Mouse (Mus musculus) cerebellum, postnatal 14 days (tissue): ENCODE data around the gene Cep97.
"Not testable (repeated sequence)": the region's sequence is repeated elsewhere in the genome, so short reads cannot be mapped to it uniquely, and the experiment has no call there.

Source experiments
- DNase-seq, 2 experiments: peaks; one replicate each; pipeline ENCODE4 v3.0.0; 2021; ENCODE audit warnings: mixed read lengths in 2 of 2

Gene Cep97

DNA sequence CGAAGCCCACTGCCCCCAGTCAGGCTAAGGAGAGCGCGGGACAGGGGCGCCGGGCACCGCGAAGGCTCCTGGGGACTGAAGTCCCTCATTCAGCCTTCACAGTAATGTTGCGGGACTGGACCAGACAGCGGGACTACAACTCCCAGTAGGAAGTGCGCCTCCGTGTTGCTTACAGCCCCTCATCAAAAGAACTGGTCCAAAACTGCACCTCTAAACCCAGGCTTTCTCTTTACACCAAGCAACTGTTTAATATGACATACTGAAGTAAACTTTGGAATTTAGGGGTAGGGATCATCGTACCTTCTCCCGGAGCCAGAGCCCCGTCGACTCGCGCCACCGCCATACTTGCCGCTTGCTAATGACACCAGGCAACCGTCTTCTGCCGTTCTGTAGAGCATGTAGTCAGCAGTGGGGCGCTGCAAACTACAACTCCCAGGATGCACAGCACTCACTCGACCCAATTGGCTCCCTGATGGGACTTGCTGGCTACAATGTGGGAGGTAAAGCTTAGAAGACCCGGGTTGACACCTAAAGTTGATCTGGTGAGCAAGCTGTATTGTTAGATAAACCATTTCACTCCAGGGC, at the start of gene Cep97:
Gene Cep97 (minus strand): TSS at position 403 of the 585 bp plus-strand sequence.
- DNase-seq, result peak; percentile 88 to 93

DNA sequence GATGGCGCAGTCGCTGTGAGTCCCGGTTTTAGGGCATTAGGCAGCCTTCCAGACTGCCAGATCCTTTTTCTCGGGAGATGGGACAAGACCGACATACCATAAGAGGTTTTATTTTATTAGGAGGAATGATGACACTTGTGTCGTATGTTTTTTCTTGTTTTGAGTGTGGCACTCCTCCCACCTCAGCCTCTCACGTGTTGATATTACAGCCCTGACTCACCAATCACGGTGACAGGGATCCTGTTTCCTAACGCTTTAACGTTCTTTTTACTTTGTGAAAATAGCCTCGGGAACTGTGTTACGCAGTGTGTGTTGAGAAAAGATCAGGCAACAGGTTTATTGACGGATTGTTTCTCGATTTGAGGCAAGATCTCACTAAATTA, 40.2 kb upstream of the Cep97 start:
- DNase-seq, result no peak

DNA sequence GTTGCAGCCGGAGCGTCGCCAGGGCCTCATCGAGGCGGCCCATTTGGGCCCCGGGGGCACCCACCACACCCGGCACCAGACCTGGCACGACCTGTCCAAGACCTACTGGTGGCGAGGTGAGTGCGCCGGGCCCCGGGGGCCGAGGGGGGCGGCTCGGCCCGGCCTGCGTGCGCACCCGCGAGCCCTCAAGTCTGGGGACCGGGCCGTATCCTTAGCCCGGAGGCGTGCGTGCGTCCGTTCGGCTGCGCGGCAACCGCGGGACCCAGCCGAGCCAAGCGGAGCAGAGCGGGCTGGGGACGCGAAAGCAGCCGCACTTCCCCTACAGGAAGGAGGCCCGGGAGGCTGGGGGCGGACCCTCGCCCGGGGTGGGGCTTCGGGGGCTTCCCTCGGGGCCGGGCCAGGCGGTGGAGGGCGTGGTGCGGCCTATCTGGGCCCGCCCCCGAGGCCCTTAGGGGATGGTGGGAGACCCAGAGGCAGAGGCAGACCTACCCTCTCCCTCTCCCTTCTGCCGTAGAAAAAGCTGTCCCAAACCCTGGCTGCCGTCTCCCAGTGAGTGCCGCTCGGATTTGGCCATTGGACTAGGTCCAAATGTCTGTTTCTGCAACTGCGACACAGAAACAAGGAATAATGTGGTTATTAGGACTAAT, 39.7 kb upstream of the Cep97 start:
- peak; percentile 82 to 83 for DNase-seq

DNA sequence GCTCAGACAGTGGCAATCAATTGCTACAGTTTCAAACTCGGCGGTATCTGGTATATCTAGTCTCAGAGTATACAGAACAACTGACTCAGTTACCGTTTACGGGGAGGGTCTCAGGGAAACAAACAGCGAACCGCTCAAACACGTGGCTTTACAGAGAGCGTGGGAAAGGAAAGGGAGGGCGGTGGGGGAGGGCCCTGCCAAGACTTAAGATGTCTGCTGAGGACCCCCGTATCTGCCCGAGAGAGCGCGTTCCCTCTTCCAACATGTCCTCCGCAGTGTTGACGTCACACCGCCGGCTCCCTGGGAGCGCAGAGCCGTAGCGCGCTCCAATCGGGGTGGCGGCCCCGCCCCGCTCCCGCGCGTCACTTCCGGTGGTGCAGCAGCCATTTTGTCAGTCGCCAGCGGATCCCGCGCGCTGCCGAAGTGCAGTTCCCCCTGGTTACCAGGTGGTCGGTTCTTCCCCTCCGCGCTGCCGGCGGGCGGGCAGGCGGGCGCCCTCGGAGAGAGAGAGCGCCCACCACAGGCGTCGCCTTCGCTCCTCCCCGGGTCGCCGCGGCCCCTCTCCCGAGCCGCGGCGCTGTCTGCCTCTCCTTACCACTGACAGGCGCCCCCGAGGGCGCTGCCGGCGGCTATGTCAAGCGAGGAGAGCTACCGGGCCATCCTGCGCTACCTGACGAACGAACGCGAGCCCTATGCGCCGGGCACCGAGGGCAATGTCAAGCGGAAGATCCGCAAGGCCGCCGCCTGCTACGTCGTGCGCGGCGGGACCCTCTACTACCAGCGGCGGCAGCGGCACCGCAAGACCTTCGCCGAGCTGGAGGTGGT, 39.0 kb upstream of the Cep97 start, which contains the start of gene Zbtb11:
Gene Zbtb11 (plus strand): TSS at position 453 of the 825 bp plus-strand sequence.
- peak; percentile 100 for DNase-seq

DNA sequence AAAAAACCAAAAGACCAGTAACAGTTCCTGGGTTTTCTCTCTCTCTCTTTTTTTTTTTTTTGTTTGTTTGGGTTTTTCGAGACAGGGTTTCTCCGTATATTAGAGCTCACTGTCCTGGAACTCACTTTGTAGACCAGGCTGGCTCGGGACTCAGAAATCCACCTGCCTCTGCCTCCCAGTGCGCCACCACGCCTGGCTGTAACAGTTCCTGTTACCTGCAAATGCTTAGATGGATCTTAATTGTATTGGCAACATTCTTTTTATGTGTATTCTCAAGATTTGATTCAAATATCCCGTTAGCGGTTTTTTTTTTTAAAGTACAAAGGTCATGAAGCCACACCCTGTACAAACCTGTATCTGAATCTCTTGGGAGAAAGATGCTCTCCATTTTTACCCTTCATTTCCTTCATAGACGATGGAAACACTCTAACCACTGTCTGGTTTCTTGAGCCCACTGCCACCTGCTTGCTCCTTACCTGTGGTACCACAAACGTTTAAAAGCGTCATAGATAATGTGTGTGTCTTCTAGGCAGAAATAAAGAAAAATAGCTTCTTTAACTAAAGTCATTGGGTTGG, 38.1 kb upstream of the Cep97 start:
- peak in 1 of 2 experiments; percentile 18 for DNase-seq

DNA sequence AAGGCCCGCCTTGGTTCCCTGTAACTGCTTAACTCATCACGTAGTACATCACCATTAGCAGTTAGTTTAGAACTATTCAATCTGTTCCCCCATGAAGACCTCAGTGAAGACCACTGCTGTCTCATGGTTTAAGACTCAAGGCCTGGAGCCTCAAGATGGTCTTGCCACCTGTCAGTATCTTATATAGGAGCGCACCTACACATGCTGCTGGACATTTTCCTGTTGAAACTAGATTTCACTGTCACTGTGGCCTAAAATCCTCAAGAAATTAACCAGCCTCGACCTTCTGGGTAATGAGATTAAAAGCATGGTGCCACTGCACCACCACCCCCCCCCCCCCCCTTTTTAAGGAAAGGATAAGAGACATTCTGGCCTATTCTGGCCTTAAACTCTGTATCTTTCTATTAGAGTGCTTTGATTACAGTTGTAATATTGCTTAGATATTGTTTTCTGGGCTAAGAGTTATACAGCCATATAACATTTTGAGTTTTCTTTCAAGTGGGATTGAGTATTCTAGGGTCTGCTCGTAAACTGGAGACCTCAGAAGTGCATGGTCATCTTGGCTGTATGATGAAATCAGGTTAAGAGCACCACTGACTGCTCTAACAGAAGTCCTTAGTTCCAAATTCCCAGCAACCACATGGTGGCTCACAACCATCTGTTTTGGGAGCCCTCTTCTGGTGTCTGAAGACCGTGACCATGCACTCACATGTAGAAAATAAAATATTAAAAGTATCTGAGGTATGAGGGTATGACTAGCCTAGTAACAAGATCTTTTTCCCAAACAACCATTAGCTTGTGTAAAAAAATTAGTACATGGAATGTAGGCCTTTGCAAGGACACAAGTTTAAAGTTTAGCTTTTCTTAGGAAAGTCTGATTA, 37.3 kb upstream of the Cep97 start:
- DNase-seq, result no peak

DNA sequence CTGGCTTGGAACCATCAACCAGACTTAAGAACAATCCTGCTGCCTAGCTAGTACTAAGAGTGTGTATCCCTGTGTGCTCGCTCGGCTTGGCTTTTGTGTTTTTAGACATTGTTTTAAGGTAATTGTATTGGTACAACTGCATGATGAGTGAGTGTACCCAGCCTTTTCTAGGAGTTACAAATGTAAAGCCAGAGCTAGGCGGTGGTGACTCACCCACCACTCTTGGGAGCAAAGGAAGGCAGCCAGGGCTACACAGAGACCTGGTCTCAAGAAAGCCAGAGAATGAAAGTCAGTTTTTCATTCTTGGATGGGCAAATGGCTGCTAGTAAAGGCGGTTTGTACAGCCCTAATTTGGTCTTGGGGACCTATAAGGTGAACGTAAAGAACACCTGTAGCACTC, 35.8 kb upstream of the Cep97 start:
- no peak for DNase-seq

DNA sequence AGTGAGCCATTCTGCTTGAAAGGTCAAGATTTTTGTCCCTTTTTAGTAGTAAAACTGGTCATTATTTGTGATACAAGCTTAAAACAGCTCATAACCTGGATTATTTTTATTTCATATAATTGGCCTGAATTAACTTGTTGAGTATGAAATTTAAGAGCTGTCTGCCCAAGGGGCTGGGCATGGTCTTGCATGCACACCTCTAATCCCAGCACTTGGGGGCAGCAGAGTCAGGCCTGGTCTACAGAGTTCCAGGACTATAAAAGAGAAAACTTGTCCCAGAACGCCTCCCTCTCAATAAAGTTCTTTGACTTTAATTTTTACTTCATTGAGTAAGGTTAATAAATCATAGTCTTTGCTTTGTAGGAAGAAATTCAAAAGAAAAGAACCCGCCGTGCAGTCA, 34.5 kb upstream of the Cep97 start:
- peak; percentile 52 to 67 for DNase-seq

DNA sequence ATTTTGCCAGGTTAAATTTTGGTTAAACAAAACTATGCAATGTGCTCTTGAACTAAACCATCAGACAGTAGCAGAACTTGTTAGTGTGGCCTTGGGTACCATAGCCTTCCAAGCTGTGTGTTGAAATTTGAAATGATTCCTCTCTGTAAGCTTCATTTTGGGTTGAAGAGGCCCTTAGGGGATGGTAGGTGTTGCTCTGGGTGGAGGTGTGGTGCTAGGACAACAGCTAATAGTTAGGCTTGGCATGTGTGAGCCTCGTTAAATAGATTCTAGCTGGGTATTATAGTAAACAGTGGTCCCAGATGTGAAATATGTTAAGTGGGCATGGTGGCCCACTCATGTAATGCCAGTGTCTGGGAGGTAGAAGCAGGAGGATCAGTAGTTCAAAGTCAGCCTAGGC, 32.6 kb upstream of the Cep97 start:
- no peak for DNase-seq

DNA sequence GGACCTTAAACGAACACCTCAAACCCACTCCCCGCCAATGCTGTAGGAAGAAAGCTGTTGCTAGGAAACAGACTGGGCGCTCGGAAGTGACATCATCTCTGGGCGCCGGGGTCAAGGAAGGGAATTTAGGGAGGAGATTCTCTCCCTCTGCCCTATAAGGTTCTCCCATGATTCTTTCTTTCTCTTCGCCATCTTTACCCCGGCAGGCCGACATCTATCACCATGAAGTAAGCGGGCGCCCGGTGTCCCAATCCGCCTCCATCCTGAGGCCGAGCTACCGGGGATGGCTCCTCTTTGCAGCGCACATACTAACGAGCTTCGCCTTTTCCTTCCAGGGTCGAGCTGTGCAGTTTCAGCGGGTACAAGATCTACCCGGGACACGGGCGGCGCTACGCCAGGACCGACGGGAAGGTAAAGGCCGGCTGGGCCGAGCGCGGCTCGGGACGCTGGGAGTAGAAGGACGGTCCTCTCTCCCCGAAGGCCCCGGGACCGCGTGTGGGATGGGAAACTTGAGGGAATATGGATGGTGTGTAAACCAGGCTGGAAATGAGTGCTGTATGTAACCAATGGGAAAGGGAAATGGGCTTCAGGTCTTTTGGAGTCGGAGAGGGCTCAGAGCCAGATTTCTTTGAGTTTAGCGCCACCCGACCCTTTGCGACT, 31.7 kb upstream of the Cep97 start, which contains the start of gene Rpl24:
Gene Rpl24 (plus strand): TSS at position 64 of the 660 bp plus-strand sequence.
- DNase-seq, result peak; percentile 97

DNA sequence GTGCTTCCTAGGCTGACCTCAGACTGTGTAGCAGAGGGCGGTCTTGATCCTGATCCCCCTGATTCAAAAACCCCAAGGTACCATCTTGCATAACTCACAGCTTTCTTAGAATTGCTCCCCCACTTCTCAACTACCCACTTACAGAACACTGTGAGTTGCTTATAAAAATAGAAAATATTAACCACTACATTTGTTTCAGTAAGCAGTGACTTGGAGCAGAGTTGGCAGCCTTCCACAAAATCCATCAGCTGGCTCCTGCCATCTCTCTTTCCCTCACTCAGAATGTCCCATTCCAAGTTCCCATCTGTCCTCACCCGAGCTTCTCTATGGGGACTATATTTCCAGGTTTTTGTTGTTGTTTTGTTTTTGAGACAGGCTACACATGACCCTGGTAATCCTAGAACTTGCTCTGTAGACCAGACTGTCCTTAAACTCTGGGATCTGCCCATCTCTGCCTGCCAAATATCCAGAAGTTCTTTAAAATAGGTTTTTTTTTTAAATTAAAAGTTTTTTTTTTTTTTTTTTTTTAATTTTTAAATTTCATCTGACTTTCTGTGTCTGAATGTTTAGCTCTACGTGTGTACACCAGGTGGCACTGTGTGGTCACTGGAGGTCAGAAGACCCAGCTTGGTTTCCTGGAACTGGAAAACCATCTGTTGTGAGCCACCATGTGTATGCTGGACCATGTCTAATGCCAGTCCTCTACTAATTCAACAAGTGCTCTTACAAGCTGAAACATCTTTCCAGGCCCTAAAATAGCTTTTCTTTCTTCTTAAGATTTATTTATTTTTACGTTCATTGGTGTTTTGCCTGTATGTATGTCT, 29.7 kb upstream of the Cep97 start:
- peak; percentile 43 to 48 for DNase-seq

DNA sequence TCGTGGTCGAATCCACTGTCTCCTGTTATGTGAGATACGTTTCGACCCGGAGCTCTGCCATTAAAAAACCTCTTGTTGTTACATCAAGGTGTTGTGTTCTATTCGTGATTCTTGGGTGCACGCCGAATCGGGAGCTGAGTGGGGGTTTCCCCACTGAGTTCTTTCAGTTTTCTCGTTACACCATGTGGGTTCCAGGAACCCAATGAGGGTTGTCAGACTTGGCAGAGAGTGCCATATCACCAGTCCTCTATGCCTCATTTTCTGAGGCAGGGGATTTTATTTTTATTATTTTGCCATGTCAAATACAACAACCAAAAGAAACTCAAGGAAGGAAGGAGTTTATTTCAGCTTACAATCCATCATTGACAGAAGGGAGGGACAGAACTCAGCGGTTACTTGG, 28.4 kb upstream of the Cep97 start:
- not testable (repeated sequence) for DNase-seq

DNA sequence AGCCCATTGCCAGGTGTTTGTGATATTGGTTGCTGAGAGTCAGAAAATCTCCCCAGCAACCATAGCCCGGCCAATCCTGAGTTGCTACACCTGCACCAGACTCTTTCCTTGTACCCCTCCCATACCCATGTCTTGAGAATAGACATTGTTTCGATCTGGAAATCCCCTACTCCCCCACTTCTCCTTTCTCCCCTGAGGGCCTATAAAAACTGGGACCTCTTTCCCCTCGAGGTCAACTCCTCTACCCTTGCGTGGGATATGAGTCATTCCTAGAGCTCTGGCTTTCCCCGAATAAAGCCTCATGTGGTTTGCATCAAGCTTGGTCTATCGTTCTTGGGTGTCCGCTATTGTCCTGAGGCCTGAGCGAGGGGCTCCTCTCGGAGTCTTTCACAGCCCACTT, 19.5 kb upstream of the Cep97 start:
- DNase-seq, result not testable (repeated sequence)

DNA sequence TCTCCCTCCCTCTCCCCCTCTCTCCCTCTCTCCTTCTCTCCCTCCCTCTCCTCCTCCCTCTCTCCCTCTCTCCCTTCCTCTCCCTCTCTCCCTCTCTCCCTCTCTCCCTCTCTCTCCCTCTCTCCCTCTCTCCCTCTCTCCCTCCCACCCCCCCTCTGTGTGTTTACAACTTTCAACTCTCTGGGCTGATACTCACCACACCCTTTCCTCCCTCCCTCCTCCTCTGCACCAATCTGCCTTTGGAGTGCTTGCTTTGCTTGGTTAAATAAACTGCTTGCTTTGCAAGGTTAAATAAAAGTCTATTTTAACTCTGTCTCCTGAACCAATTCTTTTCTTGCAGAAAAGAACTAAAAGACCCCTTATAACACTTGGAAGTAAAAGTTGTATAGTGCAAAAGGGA, 18.1 kb upstream of the Cep97 start:
- DNase-seq, result no peak

DNA sequence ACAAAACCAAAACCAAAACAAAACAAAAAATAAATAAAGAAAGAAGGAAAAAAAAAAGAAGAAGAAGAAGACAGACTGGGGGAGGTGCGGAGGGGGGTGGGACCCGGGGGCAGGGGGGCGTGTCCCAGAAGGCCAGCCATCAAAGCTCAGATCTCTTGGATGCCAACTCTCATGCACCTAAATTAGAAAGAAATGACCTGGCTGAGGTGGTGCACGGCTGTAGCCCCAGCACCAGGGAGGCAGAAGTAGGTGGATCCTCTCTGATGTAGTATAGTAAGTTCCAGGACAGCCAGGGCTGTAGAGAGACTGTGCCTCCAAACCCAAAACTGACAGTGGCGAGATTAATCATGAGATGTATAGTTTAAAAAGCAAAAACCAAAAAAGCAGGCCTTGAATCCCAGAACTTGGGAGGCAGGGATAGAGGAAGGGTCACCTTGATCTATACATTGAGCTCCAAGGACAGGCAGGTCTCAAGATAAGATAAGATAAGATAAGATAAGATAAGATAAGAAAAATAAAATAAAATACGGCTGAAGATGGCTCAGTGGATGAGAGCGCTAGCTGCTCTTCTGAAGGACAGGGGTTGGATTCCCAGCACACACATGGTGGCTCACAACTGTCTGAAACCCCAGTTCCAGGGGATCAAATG, 17.1 kb upstream of the Cep97 start:
- DNase-seq, result no peak

DNA sequence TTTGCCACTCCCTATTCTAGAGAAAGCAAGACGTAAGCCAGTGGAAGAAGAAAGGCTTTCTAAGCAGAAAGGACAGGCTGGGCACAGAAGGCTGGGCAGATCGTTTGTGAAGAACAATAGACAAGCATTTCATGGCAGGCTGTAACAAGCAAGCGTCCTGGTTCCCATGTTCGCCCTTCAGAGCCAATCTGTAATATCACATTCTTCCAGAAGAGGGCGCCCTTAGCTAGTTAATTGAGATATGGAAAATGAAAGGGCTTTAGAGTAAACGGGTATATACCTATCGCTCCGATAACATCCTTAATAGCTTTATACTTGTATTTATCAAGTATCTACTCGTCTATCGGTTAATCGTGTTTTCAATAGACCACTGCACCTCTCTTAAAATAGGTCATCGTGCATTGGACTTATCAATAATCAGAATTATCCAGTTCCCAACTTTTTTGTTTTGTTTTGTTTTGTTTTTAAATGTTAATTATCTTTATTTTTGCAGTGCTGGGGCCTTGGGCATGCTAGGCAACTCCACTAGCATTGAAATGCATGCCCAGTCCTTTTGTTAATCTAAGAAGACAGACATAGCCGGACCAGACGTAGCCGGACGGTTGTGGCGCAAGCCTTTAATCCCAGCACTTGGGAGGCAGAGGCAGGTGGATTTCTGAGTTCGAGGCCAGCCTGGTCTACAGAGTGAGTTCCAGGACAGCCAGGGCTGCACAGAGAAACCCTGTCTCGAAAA, 16.5 kb upstream of the Cep97 start:
- peak; percentile 88 to 90 for DNase-seq

DNA sequence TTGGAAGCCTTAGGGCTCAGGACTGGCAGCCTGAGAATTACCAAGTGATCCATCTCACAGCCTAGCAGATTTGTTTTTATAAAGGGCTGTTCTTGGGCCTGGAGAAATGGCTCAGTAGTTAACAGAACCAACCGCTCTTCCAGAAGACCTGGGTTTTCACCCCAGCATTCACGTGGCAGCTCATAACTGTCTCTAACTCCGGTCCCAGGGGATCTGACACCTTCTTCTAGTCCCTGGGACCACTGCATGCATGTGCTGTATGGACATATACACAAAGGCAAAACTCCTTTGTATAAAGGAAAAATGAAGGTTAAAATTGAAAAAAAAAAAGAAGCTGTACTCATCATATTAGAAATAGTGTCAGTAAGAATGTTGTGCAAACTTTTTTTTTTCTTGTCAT, 15.8 kb upstream of the Cep97 start:
- no peak for DNase-seq

DNA sequence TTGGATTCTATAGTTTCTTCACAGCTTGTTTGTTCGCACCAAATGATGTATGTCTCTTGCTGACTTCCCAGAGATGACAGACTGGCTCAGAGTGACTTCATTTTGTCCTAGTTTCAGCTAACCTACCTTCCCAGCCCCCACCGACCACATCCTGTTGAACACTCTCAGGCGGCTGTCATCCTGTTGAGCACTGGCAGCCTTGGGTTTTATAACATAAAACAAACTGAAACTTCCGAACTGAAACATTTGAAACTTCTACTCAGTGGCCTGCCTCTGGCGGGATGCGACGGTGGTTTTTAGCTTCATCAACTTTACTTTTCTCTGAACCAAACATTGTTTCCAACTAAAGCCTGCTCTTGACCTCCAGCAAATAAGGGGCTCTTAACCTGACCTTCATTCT, 14.3 kb upstream of the Cep97 start:
- no peak for DNase-seq

DNA sequence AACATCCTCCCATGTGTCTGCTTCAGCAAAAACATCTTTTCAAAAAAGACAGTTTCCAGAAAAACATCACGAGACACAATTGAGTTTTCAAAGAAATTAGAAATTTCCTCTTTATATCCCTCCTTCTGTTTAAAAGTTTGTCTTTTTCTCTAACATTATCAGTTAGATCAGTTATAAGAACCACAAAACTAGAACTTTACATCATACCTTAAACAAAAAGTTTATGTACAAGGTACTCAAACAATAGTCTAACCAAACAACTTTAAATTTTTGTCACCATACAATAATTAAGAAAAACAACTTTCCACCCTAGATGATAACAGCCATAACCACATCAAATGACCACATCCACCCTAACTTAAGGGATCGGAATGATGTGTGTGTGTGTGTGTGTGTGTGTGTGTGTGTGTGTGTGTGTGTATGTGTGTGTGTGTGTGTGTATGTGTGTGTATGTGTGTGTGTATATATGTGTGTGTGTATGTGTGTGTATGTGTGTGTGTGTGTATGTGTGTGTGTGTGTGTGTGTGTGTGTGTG, 13.3 kb upstream of the Cep97 start:
- not testable (repeated sequence) for DNase-seq
